Mouse (Mus musculus) neural tube, embryonic 13.5 days (tissue): ENCODE measurements around the gene Cela3b. TPM values are rescaled to one million over a fixed set of nuclear protein-coding genes. Genes with fewer than 3 reads are reported as not detected.
A peak's percentile ranks its signal among the peaks of the same experiment; 100 is the strongest.

Experiments
- ATAC-seq: fragments of 200-750 bp; cut with Nextera tagmentation; 2 replicates; pipeline ENCODE4 v1.8.0; 2017; ENCODE audit warnings: low read depth, mild to moderate bottlenecking, moderate TSS enrichment, moderate library complexity
- H3K27ac ChIP-seq: fragments of 300-500 bp; sonication (generic); replicated peaks from 2 replicates; pipeline ENCODE4 v1.5.1; 2015; ENCODE audit warnings: moderate library complexity, mild to moderate bottlenecking, inconsistent platforms
- H3K27me3 ChIP-seq: fragments of 300-500 bp; sonication (generic); 2 replicates; pipeline ENCODE4 v1.6.1; 2015; ENCODE audit warnings: mild to moderate bottlenecking, inconsistent platforms
- H3K36me3 ChIP-seq: fragments of 300-500 bp; sonication (generic); 2 replicates; pipeline ENCODE4 v1.6.1; 2015; ENCODE audit warnings: mild to moderate bottlenecking, inconsistent platforms
- H3K4me1 ChIP-seq: fragments of 300-500 bp; sonication (generic); replicated peaks from 2 replicates; pipeline ENCODE4 v1.6.1; 2015; ENCODE audit warnings: inconsistent platforms
- H3K4me2 ChIP-seq: fragments of 300-500 bp; sonication (generic); 2 replicates; pipeline ENCODE4 v1.6.1; 2015; ENCODE audit warnings: inconsistent platforms, mild to moderate bottlenecking, moderate library complexity
- H3K4me3 ChIP-seq: fragments of 300-500 bp; sonication (generic); 2 replicates; pipeline ENCODE4 v1.5.1; 2015; ENCODE audit warnings: mild to moderate bottlenecking, inconsistent platforms
- H3K9ac ChIP-seq: fragments of 300-500 bp; sonication (generic); 2 replicates; pipeline ENCODE4 v1.6.1; 2015; ENCODE audit warnings: moderate library complexity, mild to moderate bottlenecking, inconsistent platforms
- H3K9me3 ChIP-seq: fragments of 300-500 bp; sonication (generic); 2 replicates; pipeline ENCODE4 v1.6.1; 2016; ENCODE audit warnings: inconsistent platforms
- WGBS: fragments of 180-500 bp; shearing (Covaris S2); methylation state at CpG from one replicate; pipeline ENCODE4 v1.1.7; 2015; 5-methylcytosine and 5-hydroxymethylcytosine counted together
- polyA plus RNA-seq: library from polyadenylated mRNA; unstranded; fragments of >200 nt; fragmentation: Nextera tagmentation; extraction: Ambion mirVana; gene quantifications from 2 replicates; pipeline ENCODE4 v1.2.1, GENCODE M21; 2015

Cela3b gene
- not detected in 2 replicates for polyA plus RNA-seq

- H3K4me2 ChIP-seq: no peak within 1 kb of the TSS
- no peaks in the 10 kb centered on the region for H3K36me3 ChIP-seq
- H3K4me3 ChIP-seq: no peak within 1 kb of the TSS
- WGBS: 95% methylated on average over 4 of the region's 4 CpGs
- H3K9me3 ChIP-seq: no peaks in the 10 kb centered on the region
- no peaks in the 10 kb centered on the region for H3K27me3 ChIP-seq
- H3K9ac ChIP-seq: no peak within 1 kb of the TSS
- no peak for ATAC-seq
- H3K4me1 ChIP-seq: no peaks in the 10 kb centered on the region
- H3K27ac ChIP-seq: no peak within 1 kb of the TSS
Observed at GRCm38 (mm10) chr4:137430502-137430901, at the start of gene Cela3b. Gene Cela3b (minus strand): TSS chr4:137430540.

- Histone ChIP-seq H3K27ac (no peak overlapping the region), H3K27me3 (peaks cover 10% of the 10 kb centered on the region), H3K4me3 (no peak overlapping the region), H3K9ac (peak overlapping the region; percentile 34; the same call in 1 of the 2 replicates), H3K36me3 (no peaks in the 10 kb centered on the region), H3K4me1 (peaks cover 78% of the 10 kb centered on the region), H3K4me2 (no peak overlapping the region), H3K9me3 (no peaks in the 10 kb centered on the region)
- WGBS: 9% methylated on average over 6 of the region's 6 CpGs
- ATAC-seq: no peak
Observed at GRCm38 (mm10) chr4:137479757-137480156, 49.4 kb upstream of the Cela3b start.

GRCm38 (mm10) chr4:137478306-137478705, 48.0 kb upstream of the Cela3b start:
- peaks cover 10% of the 10 kb centered on the region for H3K27me3 ChIP-seq
- H3K9ac ChIP-seq: no peak overlapping the region
- no peaks in the 10 kb centered on the region for H3K36me3 ChIP-seq
- H3K9me3 ChIP-seq: no peaks in the 10 kb centered on the region
- no peak for ATAC-seq
- 57% methylated on average over 5 of the region's 5 CpGs for WGBS
- no peak overlapping the region for H3K4me2 ChIP-seq
- no peak overlapping the region for H3K4me3 ChIP-seq
- H3K4me1 ChIP-seq: peaks cover 79% of the 10 kb centered on the region
- H3K27ac ChIP-seq: peak overlapping the region; percentile 46

- H3K4me1 ChIP-seq: peaks cover 82% of the 10 kb centered on the region
Observed at GRCm38 (mm10) chr4:137477611-137478010, 47.3 kb upstream of the Cela3b start.

GRCm38 (mm10) chr4:137476761-137477237, 46.5 kb upstream of the Cela3b start:
- Histone ChIP-seq H3K4me3 (no peak overlapping the region), H3K27me3 (peaks cover 10% of the 10 kb centered on the region), H3K4me2 (peak overlapping the region; percentile 39), H3K9me3 (no peaks in the 10 kb centered on the region), H3K36me3 (no peaks in the 10 kb centered on the region), H3K27ac (peak overlapping the region; percentile 15), H3K9ac (peak overlapping the region; percentile 56), H3K4me1 (peaks cover 73% of the 10 kb centered on the region)
- 0 out of 2 replicates have a peak, but pooled peaks have one; percentile 11 for ATAC-seq
- 24% methylated on average over 17 of the region's 17 CpGs for WGBS

More at GRCm38 (mm10) chr4:137477611-137478010, 47.3 kb upstream of the Cela3b start:
- Histone ChIP-seq H3K9ac (no peak overlapping the region), H3K9me3 (no peaks in the 10 kb centered on the region), H3K4me3 (no peak overlapping the region), H3K27me3 (peaks cover 10% of the 10 kb centered on the region), H3K4me2 (no peak overlapping the region), H3K36me3 (no peaks in the 10 kb centered on the region), H3K27ac (no peak overlapping the region)
- WGBS: 57% methylated on average over 6 of the region's 6 CpGs
- no peak for ATAC-seq

- peak overlapping the region; percentile 39 for H3K4me2 ChIP-seq
- H3K9me3 ChIP-seq: no peaks in the 10 kb centered on the region
- H3K27me3 ChIP-seq: peaks cover 10% of the 10 kb centered on the region
- 31% methylated on average over 10 of the region's 10 CpGs for WGBS
- no peaks in the 10 kb centered on the region for H3K36me3 ChIP-seq
- ATAC-seq: 0 out of 2 replicates have a peak, but pooled peaks have one; percentile 6
- peak overlapping the region; percentile 56 for H3K9ac ChIP-seq
- H3K4me3 ChIP-seq: no peak overlapping the region
- peaks cover 71% of the 10 kb centered on the region for H3K4me1 ChIP-seq
- H3K27ac ChIP-seq: peak overlapping the region; percentile 15
Observed at GRCm38 (mm10) chr4:137476065-137476760, 45.9 kb upstream of the Cela3b start.

GRCm38 (mm10) chr4:137475271-137476050, 45.1 kb upstream of the Cela3b start:
- Histone ChIP-seq H3K27me3 (peaks cover 5% of the 10 kb centered on the region; the same call in 1 of the 2 replicates), H3K4me1 (peaks cover 71% of the 10 kb centered on the region), H3K4me2 (no peak overlapping the region), H3K27ac (no peak overlapping the region), H3K4me3 (no peak overlapping the region), H3K36me3 (no peaks in the 10 kb centered on the region), H3K9me3 (no peaks in the 10 kb centered on the region), H3K9ac (no peak overlapping the region)
- ATAC-seq: no peak
- WGBS: 87% methylated on average over 13 of the region's 13 CpGs

- no peaks in the 10 kb centered on the region for H3K9me3 ChIP-seq
- 92% methylated on average over 7 of the region's 7 CpGs for WGBS
- H3K27ac ChIP-seq: no peak overlapping the region
- no peak overlapping the region for H3K4me3 ChIP-seq
- no peak for ATAC-seq
- H3K4me1 ChIP-seq: peaks cover 70% of the 10 kb centered on the region
- peaks cover 5% of the 10 kb centered on the region for H3K27me3 ChIP-seq
- H3K36me3 ChIP-seq: no peaks in the 10 kb centered on the region
- H3K4me2 ChIP-seq: no peak overlapping the region
- H3K9ac ChIP-seq: no peak overlapping the region
Observed at GRCm38 (mm10) chr4:137474694-137475093, 44.4 kb upstream of the Cela3b start.

- Histone ChIP-seq H3K27me3 (no peaks in the 10 kb centered on the region; the same call in 1 of the 2 replicates), H3K36me3 (no peaks in the 10 kb centered on the region), H3K4me3 (no peak overlapping the region), H3K4me1 (peaks cover 70% of the 10 kb centered on the region), H3K9ac (no peak overlapping the region), H3K9me3 (no peaks in the 10 kb centered on the region), H3K4me2 (no peak overlapping the region), H3K27ac (no peak overlapping the region)
- 73% methylated on average over 18 of the region's 18 CpGs for WGBS
- ATAC-seq: no peak
Observed at GRCm38 (mm10) chr4:137473701-137474388, 43.5 kb upstream of the Cela3b start.

GRCm38 (mm10) chr4:137473240-137473639, 42.9 kb upstream of the Cela3b start:
- H3K4me1 ChIP-seq: peaks cover 68% of the 10 kb centered on the region
- WGBS: 87% methylated on average over 8 of the region's 8 CpGs
- no peak for ATAC-seq

GRCm38 (mm10) chr4:137471326-137471725, 41.0 kb upstream of the Cela3b start:
- no peak for ATAC-seq
- Histone ChIP-seq H3K4me2 (peak overlapping the region; percentile 93; the same call in 1 of the 2 replicates), H3K4me1 (peaks cover 57% of the 10 kb centered on the region), H3K27ac (no peak overlapping the region; the same call in 1 of the 2 replicates), H3K27me3 (no peaks in the 10 kb centered on the region; the same call in 1 of the 2 replicates), H3K9me3 (no peaks in the 10 kb centered on the region), H3K36me3 (no peaks in the 10 kb centered on the region), H3K4me3 (no peak overlapping the region), H3K9ac (peak overlapping the region; percentile 17; the same call in 1 of the 2 replicates)
- WGBS: 69% methylated on average over 8 of the region's 8 CpGs

More at GRCm38 (mm10) chr4:137473240-137473639, 42.9 kb upstream of the Cela3b start:
- no peak overlapping the region for H3K27ac ChIP-seq
- H3K4me2 ChIP-seq: no peak overlapping the region
- no peaks in the 10 kb centered on the region for H3K9me3 ChIP-seq
- no peaks in the 10 kb centered on the region for H3K36me3 ChIP-seq
- H3K9ac ChIP-seq: no peak overlapping the region
- H3K27me3 ChIP-seq: no peaks in the 10 kb centered on the region; the same call in 1 of the 2 replicates
- H3K4me3 ChIP-seq: no peak overlapping the region
